Mouse (Mus musculus): ENCODE data around the gene 1700008O03Rik. TPM values are rescaled to one million over a fixed set of nuclear protein-coding genes. Genes with fewer than 3 reads are reported as not detected.

Gene 1700008O03Rik
- total RNA-seq, 2 experiments from 2014 or later, result not detected

- intact Hi-C loops (cut with DNase I; ENCODE audit: low total_unique reads), result no loop called here
- no peak for DNase-seq
These were observed 3.1 kb downstream of the 1700008O03Rik start for GRCm38 (mm10) chr7:44382541-44382940.

- peak; percentile 44 for DNase-seq
- intact Hi-C loops (cut with DNase I; ENCODE audit: low total_unique reads), result no loop called here
These were observed 7.3 kb downstream of the 1700008O03Rik start for GRCm38 (mm10) chr7:44378290-44378689.

GRCm38 (mm10) chr7:44375793-44376192 lies 9.8 kb downstream of the 1700008O03Rik start:
- intact Hi-C loops (cut with DNase I; ENCODE audit: low total_unique reads), result no loop called here

GRCm38 (mm10) chr7:44375207-44375606 lies 10.4 kb downstream of the 1700008O03Rik start:
- DNase-seq, result no peak
- intact Hi-C loops (cut with DNase I; ENCODE audit: low total_unique reads), result no loop called here

More at GRCm38 (mm10) chr7:44375793-44376192, 9.8 kb downstream of the 1700008O03Rik start:
- no peak for DNase-seq

- DNase-seq, result no peak
- intact Hi-C loops (cut with DNase I; ENCODE audit: low total_unique reads), result no loop called here
These were observed 10.9 kb downstream of the 1700008O03Rik start for GRCm38 (mm10) chr7:44374756-44375155.

GRCm38 (mm10) chr7:44373889-44374652 lies 11.5 kb downstream of the 1700008O03Rik start:
- intact Hi-C loops (cut with DNase I; ENCODE audit: low total_unique reads), result no loop called here

GRCm38 (mm10) chr7:44373460-44373859 lies 12.2 kb downstream of the 1700008O03Rik start:
- intact Hi-C loops (cut with DNase I; ENCODE audit: low total_unique reads), result no loop called here
- no peak for DNase-seq

More at GRCm38 (mm10) chr7:44373889-44374652, 11.5 kb downstream of the 1700008O03Rik start:
- peak; percentile 73 for DNase-seq

GRCm38 (mm10) chr7:44372678-44373077 lies 12.9 kb downstream of the 1700008O03Rik start:
- no peak for DNase-seq
- intact Hi-C loops (cut with DNase I; ENCODE audit: low total_unique reads), result no loop called here

GRCm38 (mm10) chr7:44360792-44361301 lies 24.8 kb downstream of the 1700008O03Rik start:
- no peak for DNase-seq
- intact Hi-C loops (cut with DNase I; ENCODE audit: low total_unique reads), result no loop called here

GRCm38 (mm10) chr7:44359908-44360672 lies 25.5 kb downstream of the 1700008O03Rik start:
- intact Hi-C loops (cut with DNase I; ENCODE audit: low total_unique reads), result no loop called here
- DNase-seq, result peak; percentile 83

- intact Hi-C loops (cut with DNase I; ENCODE audit: low total_unique reads), result no loop called here
- DNase-seq, result no peak
These were observed 26.6 kb downstream of the 1700008O03Rik start for GRCm38 (mm10) chr7:44358886-44359654.

- intact Hi-C loops (cut with DNase I; ENCODE audit: low total_unique reads), result no loop called here
These were observed 27.6 kb downstream of the 1700008O03Rik start for GRCm38 (mm10) chr7:44358012-44358411.

GRCm38 (mm10) chr7:44357531-44357930 lies 28.1 kb downstream of the 1700008O03Rik start:
- intact Hi-C loops (cut with DNase I; ENCODE audit: low total_unique reads), result no loop called here
- no peak for DNase-seq

More at GRCm38 (mm10) chr7:44358012-44358411, 27.6 kb downstream of the 1700008O03Rik start:
- DNase-seq, result no peak

- intact Hi-C loops (cut with DNase I; ENCODE audit: low total_unique reads), result no loop called here
- DNase-seq, result no peak
These were observed 28.8 kb downstream of the 1700008O03Rik start for GRCm38 (mm10) chr7:44356590-44357481.

GRCm38 (mm10) chr7:44355411-44355810 lies 30.2 kb downstream of the 1700008O03Rik start:
- intact Hi-C loops (cut with DNase I; ENCODE audit: low total_unique reads), result no loop called here
- no peak for DNase-seq

- no peak for DNase-seq
- intact Hi-C loops (cut with DNase I; ENCODE audit: low total_unique reads), result no loop called here
These were observed 31.8 kb downstream of the 1700008O03Rik start for GRCm38 (mm10) chr7:44353601-44354340.

- intact Hi-C loops (cut with DNase I; ENCODE audit: low total_unique reads), result no loop called here
- no peak for DNase-seq
These were observed 32.6 kb downstream of the 1700008O03Rik start for GRCm38 (mm10) chr7:44352750-44353600.

Measured in gastrocnemius, postnatal 14 days (tissue).